Mouse (Mus musculus): ENCODE results near the gene Shf. TPM values are rescaled to one million over a fixed set of nuclear protein-coding genes. Genes with fewer than 3 reads are reported as not detected.

Shf gene
- polyA plus RNA-seq, 1 experiment from 2014 or later, result 13.8 TPM

GRCm38 (mm10) chr2:122324586-122324985 is 44.4 kb downstream of the Shf start:
- no peaks in the 10 kb centered on the region for H3K36me3 ChIP-seq (ENCODE audit: control insufficient read depth, insufficient read depth, low read length)
- no peaks in the 10 kb centered on the region for H3K9me3 ChIP-seq (ENCODE audit: control insufficient read depth, low read length)
- H3K9ac ChIP-seq (ENCODE audit: low read length), result no peak overlapping the region
- ATAC-seq (ENCODE audit: insufficient read depth, low FRiP score, low TSS enrichment) (no peak), DNase-seq (ENCODE audit: low spot score) (no peak)
- WGBS, result 78% methylated on average over 3 of the region's 3 CpGs
- H3K4me1 ChIP-seq (ENCODE audit: control insufficient read depth, insufficient read depth, low read length), result no peaks in the 10 kb centered on the region
- no peak overlapping the region for H3K4me3 ChIP-seq (ENCODE audit: low read depth, low read length)
- H3K4me2 ChIP-seq (ENCODE audit: low read depth), result no peak overlapping the region
- no peak overlapping the region for H3K27ac ChIP-seq (ENCODE audit: low read depth, low read length)
- no peaks in the 10 kb centered on the region for H3K27me3 ChIP-seq (ENCODE audit: control insufficient read depth, insufficient read depth, low read length)

- Histone ChIP-seq H3K9ac (ENCODE audit: low read length) (no peak overlapping the region), H3K27ac (ENCODE audit: low read depth, low read length) (no peak overlapping the region), H3K4me2 (ENCODE audit: low read depth) (no peak overlapping the region), H3K4me3 (ENCODE audit: low read depth, low read length) (no peak overlapping the region), H3K9me3 (ENCODE audit: control insufficient read depth, low read length) (no peaks in the 10 kb centered on the region), H3K4me1 (ENCODE audit: control insufficient read depth, insufficient read depth, low read length) (no peaks in the 10 kb centered on the region), H3K27me3 (ENCODE audit: control insufficient read depth, insufficient read depth, low read length) (no peaks in the 10 kb centered on the region), H3K36me3 (ENCODE audit: control insufficient read depth, insufficient read depth, low read length) (no peaks in the 10 kb centered on the region)
- WGBS, result 57% methylated on average over 3 of the region's 3 CpGs
- no peak for ATAC-seq (ENCODE audit: insufficient read depth, low FRiP score, low TSS enrichment)
- no peak for DNase-seq (ENCODE audit: low spot score)
Observed at GRCm38 (mm10) chr2:122323960-122324359, 45.0 kb downstream of the Shf start.

GRCm38 (mm10) chr2:122317384-122317783 is 51.6 kb downstream of the Shf start:
- peaks cover 20% of the 10 kb centered on the region for H3K27me3 ChIP-seq (ENCODE audit: control insufficient read depth, insufficient read depth, low read length)
- H3K4me1 ChIP-seq (ENCODE audit: control insufficient read depth, insufficient read depth, low read length), result no peaks in the 10 kb centered on the region
- ATAC-seq (ENCODE audit: insufficient read depth, low FRiP score, low TSS enrichment) (no peak), DNase-seq (ENCODE audit: low spot score) (no peak)
- H3K9ac ChIP-seq (ENCODE audit: low read length), result no peak overlapping the region
- 64% methylated on average over 4 of the region's 4 CpGs for WGBS
- no peak overlapping the region for H3K27ac ChIP-seq (ENCODE audit: low read depth, low read length)
- H3K4me2 ChIP-seq (ENCODE audit: low read depth), result no peak overlapping the region
- no peaks in the 10 kb centered on the region for H3K36me3 ChIP-seq (ENCODE audit: control insufficient read depth, insufficient read depth, low read length)
- H3K4me3 ChIP-seq (ENCODE audit: low read depth, low read length), result no peak overlapping the region
- H3K9me3 ChIP-seq (ENCODE audit: control insufficient read depth, low read length), result no peaks in the 10 kb centered on the region

GRCm38 (mm10) chr2:122315372-122315771 is 53.6 kb downstream of the Shf start, which contains the start of gene Duox1:
Gene Duox1 (plus strand): TSS chr2:122315672.
- WGBS, result 82% methylated on average over 7 of the region's 7 CpGs

GRCm38 (mm10) chr2:122313536-122313935 is 55.4 kb downstream of the Shf start, which contains the start of gene Duoxa1:
Gene Duoxa1 (minus strand): TSS chr2:122313730.
- ATAC-seq (ENCODE audit: insufficient read depth, low FRiP score, low TSS enrichment) (no peak), DNase-seq (ENCODE audit: low spot score) (no peak)
- WGBS, result 4% methylated on average over 24 of the region's 24 CpGs
- H3K27ac ChIP-seq (ENCODE audit: low read depth, low read length), result no peak within 1 kb of the TSS
- H3K4me2 ChIP-seq (ENCODE audit: low read depth), result peak within 1 kb of the TSS; percentile 9; the same call in 1 of the 2 replicates
- no peaks in the 10 kb centered on the region for H3K4me1 ChIP-seq (ENCODE audit: control insufficient read depth, insufficient read depth, low read length)
- no peaks in the 10 kb centered on the region for H3K36me3 ChIP-seq (ENCODE audit: control insufficient read depth, insufficient read depth, low read length)
- no peak within 1 kb of the TSS for H3K9ac ChIP-seq (ENCODE audit: low read length)
- H3K4me3 ChIP-seq (ENCODE audit: low read depth, low read length), result peak within 1 kb of the TSS; percentile 6
- H3K9me3 ChIP-seq (ENCODE audit: control insufficient read depth, low read length), result no peaks in the 10 kb centered on the region
- peaks cover 22% of the 10 kb centered on the region for H3K27me3 ChIP-seq (ENCODE audit: control insufficient read depth, insufficient read depth, low read length)

More at GRCm38 (mm10) chr2:122315372-122315771, 53.6 kb downstream of the Shf start, which contains the start of gene Duox1:
- no peaks in the 10 kb centered on the region for H3K4me1 ChIP-seq (ENCODE audit: control insufficient read depth, insufficient read depth, low read length)
- no peaks in the 10 kb centered on the region for H3K36me3 ChIP-seq (ENCODE audit: control insufficient read depth, insufficient read depth, low read length)
- no peak for DNase-seq (ENCODE audit: low spot score)
- no peak within 1 kb of the TSS for H3K4me3 ChIP-seq (ENCODE audit: low read depth, low read length)
- no peak within 1 kb of the TSS for H3K4me2 ChIP-seq (ENCODE audit: low read depth)
- H3K27me3 ChIP-seq (ENCODE audit: control insufficient read depth, insufficient read depth, low read length), result peaks cover 22% of the 10 kb centered on the region
- no peak within 1 kb of the TSS for H3K27ac ChIP-seq (ENCODE audit: low read depth, low read length)
- H3K9ac ChIP-seq (ENCODE audit: low read length), result no peak within 1 kb of the TSS
- H3K9me3 ChIP-seq (ENCODE audit: control insufficient read depth, low read length), result no peaks in the 10 kb centered on the region
- no peak for ATAC-seq (ENCODE audit: insufficient read depth, low FRiP score, low TSS enrichment)

GRCm38 (mm10) chr2:122312722-122313417 is 56.1 kb downstream of the Shf start:
- H3K9me3 ChIP-seq (ENCODE audit: control insufficient read depth, low read length), result no peaks in the 10 kb centered on the region
- peak; percentile 60; the same call in 1 of the 2 replicates for ATAC-seq (ENCODE audit: insufficient read depth, low FRiP score, low TSS enrichment)
- H3K4me1 ChIP-seq (ENCODE audit: control insufficient read depth, insufficient read depth, low read length), result no peaks in the 10 kb centered on the region
- H3K36me3 ChIP-seq (ENCODE audit: control insufficient read depth, insufficient read depth, low read length), result no peaks in the 10 kb centered on the region
- DNase-seq (ENCODE audit: low spot score), result peak; percentile 73
- peaks cover 22% of the 10 kb centered on the region for H3K27me3 ChIP-seq (ENCODE audit: control insufficient read depth, insufficient read depth, low read length)
- 3% methylated on average over 27 of the region's 27 CpGs for WGBS
- H3K4me3 ChIP-seq (ENCODE audit: low read depth, low read length), result peak overlapping the region; percentile 6
- H3K27ac ChIP-seq (ENCODE audit: low read depth, low read length), result no peak overlapping the region
- H3K4me2 ChIP-seq (ENCODE audit: low read depth), result peak overlapping the region; percentile 9; the same call in 1 of the 2 replicates
- no peak overlapping the region for H3K9ac ChIP-seq (ENCODE audit: low read length)

GRCm38 (mm10) chr2:122311561-122311960 is 57.4 kb downstream of the Shf start:
- Histone ChIP-seq H3K27me3 (ENCODE audit: control insufficient read depth, insufficient read depth, low read length) (peaks cover 22% of the 10 kb centered on the region), H3K36me3 (ENCODE audit: control insufficient read depth, insufficient read depth, low read length) (no peaks in the 10 kb centered on the region), H3K9ac (ENCODE audit: low read length) (no peak overlapping the region), H3K4me1 (ENCODE audit: control insufficient read depth, insufficient read depth, low read length) (no peaks in the 10 kb centered on the region), H3K4me2 (ENCODE audit: low read depth) (no peak overlapping the region), H3K4me3 (ENCODE audit: low read depth, low read length) (no peak overlapping the region), H3K27ac (ENCODE audit: low read depth, low read length) (no peak overlapping the region), H3K9me3 (ENCODE audit: control insufficient read depth, low read length) (no peaks in the 10 kb centered on the region)
- no peak for DNase-seq (ENCODE audit: low spot score)
- WGBS, result 60% methylated on average over 2 of the region's 2 CpGs
- no peak for ATAC-seq (ENCODE audit: insufficient read depth, low FRiP score, low TSS enrichment)

GRCm38 (mm10) chr2:122309647-122310046 is 59.3 kb downstream of the Shf start:
- DNase-seq (ENCODE audit: low spot score) (no peak), ATAC-seq (ENCODE audit: insufficient read depth, low FRiP score, low TSS enrichment) (no peak)
- no peaks in the 10 kb centered on the region for H3K9me3 ChIP-seq (ENCODE audit: control insufficient read depth, low read length)
- no peaks in the 10 kb centered on the region for H3K4me1 ChIP-seq (ENCODE audit: control insufficient read depth, insufficient read depth, low read length)
- no peak overlapping the region for H3K4me2 ChIP-seq (ENCODE audit: low read depth)
- H3K9ac ChIP-seq (ENCODE audit: low read length), result no peak overlapping the region
- H3K27me3 ChIP-seq (ENCODE audit: control insufficient read depth, insufficient read depth, low read length), result peaks cover 22% of the 10 kb centered on the region
- H3K4me3 ChIP-seq (ENCODE audit: low read depth, low read length), result no peak overlapping the region
- WGBS, result 54% methylated on average over 3 of the region's 3 CpGs
- H3K36me3 ChIP-seq (ENCODE audit: control insufficient read depth, insufficient read depth, low read length), result no peaks in the 10 kb centered on the region
- no peak overlapping the region for H3K27ac ChIP-seq (ENCODE audit: low read depth, low read length)

GRCm38 (mm10) chr2:122306184-122306583 is 62.8 kb downstream of the Shf start:
- WGBS, result 58% methylated on average over 4 of the region's 4 CpGs
- H3K9me3 ChIP-seq (ENCODE audit: control insufficient read depth, low read length), result no peaks in the 10 kb centered on the region
- H3K27me3 ChIP-seq (ENCODE audit: control insufficient read depth, insufficient read depth, low read length), result peaks cover 14% of the 10 kb centered on the region
- H3K4me1 ChIP-seq (ENCODE audit: control insufficient read depth, insufficient read depth, low read length), result no peaks in the 10 kb centered on the region
- no peak overlapping the region for H3K9ac ChIP-seq (ENCODE audit: low read length)
- no peak overlapping the region for H3K4me2 ChIP-seq (ENCODE audit: low read depth)
- no peak overlapping the region for H3K27ac ChIP-seq (ENCODE audit: low read depth, low read length)
- no peak for DNase-seq (ENCODE audit: low spot score)
- no peaks in the 10 kb centered on the region for H3K36me3 ChIP-seq (ENCODE audit: control insufficient read depth, insufficient read depth, low read length)
- H3K4me3 ChIP-seq (ENCODE audit: low read depth, low read length), result no peak overlapping the region
- ATAC-seq (ENCODE audit: insufficient read depth, low FRiP score, low TSS enrichment), result no peak
